20 mouse cellular contexts compared by ENCODE assay signal in the genomic region with DNA sequence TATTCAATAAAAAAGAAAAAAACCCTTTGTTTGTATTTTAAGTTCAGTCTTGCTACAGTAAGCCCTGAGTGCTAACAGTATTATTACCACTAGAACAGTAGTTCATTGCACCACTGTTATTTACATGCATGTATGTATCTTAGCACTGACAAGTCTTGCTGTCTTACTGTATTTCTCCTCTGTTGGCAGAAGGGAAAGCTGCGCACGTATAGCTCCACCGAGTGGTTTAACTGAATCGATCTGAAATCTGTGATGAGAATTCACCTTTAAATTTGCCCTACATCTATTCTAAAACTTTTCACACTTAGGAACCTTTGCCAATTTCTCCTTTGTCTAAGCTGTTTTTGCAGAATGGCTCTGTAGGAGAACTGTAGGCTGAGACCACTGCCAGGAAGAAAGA. TPM values are rescaled to one million over a fixed set of nuclear protein-coding genes. Genes with fewer than 3 reads are reported as not detected.
"Had no signal": no experiment of that assay in that cellular context is flagged by ENCODE, and none has a peak within 500 bp of the region (broad histone marks: within the 10 kb centered on the region; RNA-seq: fewer than 3 reads in every experiment).

No protein-coding gene starts in this region.

- H3K27ac ChIP-seq: lung, embryonic 15.5 days; midbrain, embryonic 13.5 days; midbrain, embryonic 15.5 days; neural tube, embryonic 13.5 days; neural tube, embryonic 15.5 days had no signal

- H3K4me3 ChIP-seq: lung, embryonic 15.5 days; midbrain, embryonic 13.5 days; midbrain, embryonic 15.5 days; myocyte; neural tube, embryonic 13.5 days; neural tube, embryonic 15.5 days had no signal

- H3K9me3 ChIP-seq: lung, embryonic 15.5 days; midbrain, embryonic 15.5 days; neural tube, embryonic 13.5 days; neural tube, embryonic 15.5 days had no signal

- ATAC-seq: lung, postnatal 0 days; midbrain, embryonic 13.5 days; midbrain, embryonic 15.5 days had no signal

- H3K36me3 ChIP-seq: lung, embryonic 15.5 days; midbrain, embryonic 13.5 days; midbrain, embryonic 15.5 days; neural tube, embryonic 13.5 days; neural tube, embryonic 15.5 days had no signal

- H3K4me2 ChIP-seq: lung, embryonic 15.5 days; midbrain, embryonic 11.5 days; midbrain, embryonic 13.5 days; midbrain, embryonic 15.5 days; neural tube, embryonic 13.5 days; neural tube, embryonic 15.5 days had no signal

- H3K9ac ChIP-seq: lung, embryonic 15.5 days; midbrain, embryonic 13.5 days; midbrain, embryonic 15.5 days; neural tube, embryonic 13.5 days; neural tube, embryonic 15.5 days had no signal

- DNase-seq: lung, adult 18-20 months; lung, postnatal 4 days; retina, postnatal 1 day; right cerebral cortex, adult 18-20 months; right cerebral cortex, postnatal 25 days; right cerebral cortex, postnatal 4 days; spleen, adult 18-20 months; thymus, adult 18-20 months; thymus, postnatal 25 days; thymus, postnatal 4 days had no signal

- H3K4me1 ChIP-seq: lung, embryonic 15.5 days; midbrain, embryonic 13.5 days; midbrain, embryonic 15.5 days; neural tube, embryonic 13.5 days; neural tube, embryonic 15.5 days had no signal

- H3K27me3 ChIP-seq: lung, embryonic 15.5 days; midbrain, embryonic 13.5 days; midbrain, embryonic 15.5 days; neural tube, embryonic 13.5 days; neural tube, embryonic 15.5 days had no signal

RNA-seq across cellular contexts. Expression of a gene that starts 13.9 kb away (rescaled TPM):
- total RNA-seq: megakaryocyte, adult 5-6 weeks; megakaryocyte-erythroid progenitor cell, adult 5-6 weeks had no signal
- polyA plus RNA-seq: myocyte had no signal
